Mouse (Mus musculus) A20 (cell line): ENCODE results near the gene H2afv.
"Not testable (repeated sequence)": the region's sequence is repeated elsewhere in the genome, so short reads cannot be mapped to it uniquely, and the experiment has no call there.

ENCODE experiments used
- DNase-seq: peaks from one replicate; pipeline ENCODE4 v3.0.0-alpha.2; 2011; ENCODE audit warnings: low read depth, low spot score

H2afv gene

GRCm38 (mm10) chr11:6471054-6471453 is 26.8 kb upstream of the H2afv start:
- no peak for DNase-seq

- no peak for DNase-seq
Observed at GRCm38 (mm10) chr11:6468541-6468940, 24.3 kb upstream of the H2afv start.

- peak; percentile 71 for DNase-seq
Observed at GRCm38 (mm10) chr11:6465122-6465521, 20.9 kb upstream of the H2afv start.

- DNase-seq = peak; percentile 58
Observed at GRCm38 (mm10) chr11:6463159-6463837, 19.1 kb upstream of the H2afv start.

- DNase-seq = no peak
Observed at GRCm38 (mm10) chr11:6456083-6456482, 11.8 kb upstream of the H2afv start.

GRCm38 (mm10) chr11:6448155-6448554 is 3.9 kb upstream of the H2afv start:
- DNase-seq = not testable (repeated sequence)

GRCm38 (mm10) chr11:6447493-6447892 is 3.2 kb upstream of the H2afv start:
- no peak for DNase-seq

- no peak for DNase-seq
Observed at GRCm38 (mm10) chr11:6445951-6446350, 1.7 kb upstream of the H2afv start.

- no peak for DNase-seq
Observed at GRCm38 (mm10) chr11:6445441-6445840, 1.2 kb upstream of the H2afv start.

- no peak for DNase-seq
Observed at GRCm38 (mm10) chr11:6443727-6444076, 541 bp downstream of the H2afv start.

- DNase-seq = peak; percentile 30
Observed at GRCm38 (mm10) chr11:6443102-6443501, 1.1 kb downstream of the H2afv start.

- peak; percentile 11 for DNase-seq
Observed at GRCm38 (mm10) chr11:6442566-6442965, 1.7 kb downstream of the H2afv start.

- DNase-seq = no peak
Observed at GRCm38 (mm10) chr11:6440171-6440570, 4.1 kb downstream of the H2afv start.

- DNase-seq = no peak
Observed at GRCm38 (mm10) chr11:6437667-6438066, 6.6 kb downstream of the H2afv start.

GRCm38 (mm10) chr11:6436442-6436841 is 7.8 kb downstream of the H2afv start:
- DNase-seq = peak; percentile 58

GRCm38 (mm10) chr11:6430186-6430585 is 14.1 kb downstream of the H2afv start:
- DNase-seq = no peak

GRCm38 (mm10) chr11:6420722-6421350 is 23.4 kb downstream of the H2afv start:
- DNase-seq = peak; percentile 43

- no peak for DNase-seq
Observed at GRCm38 (mm10) chr11:6420283-6420703, 23.9 kb downstream of the H2afv start.

- DNase-seq = not testable (repeated sequence)
Observed at GRCm38 (mm10) chr11:6419156-6419555, 25.1 kb downstream of the H2afv start.

GRCm38 (mm10) chr11:6418751-6419150 is 25.5 kb downstream of the H2afv start:
- DNase-seq = no peak

- no peak for DNase-seq
Observed at GRCm38 (mm10) chr11:6417490-6417889, 26.8 kb downstream of the H2afv start.

- no peak for DNase-seq
Observed at GRCm38 (mm10) chr11:6417069-6417468, 27.2 kb downstream of the H2afv start.

GRCm38 (mm10) chr11:6416405-6417034 is 27.7 kb downstream of the H2afv start:
- peak; percentile 83 for DNase-seq
